Mouse (Mus musculus): ENCODE measurements around the gene Gfpt1. TPM values are rescaled to one million over a fixed set of nuclear protein-coding genes. Genes with fewer than 3 reads are reported as not detected.
"Not testable (repeated sequence)": the region's sequence is repeated elsewhere in the genome, so short reads cannot be mapped to it uniquely, and the experiment has no call there.

The Gfpt1 gene
- 10 to 100 TPM; 16.0 to 21.4 (median 16.7) TPM for total RNA-seq (2022)

- DNase-seq (ENCODE audit: low spot score), result peak; percentile 95
Measured at GRCm38 (mm10) chr6:87042337-87043130, at the start of gene Gfpt1. Gene Gfpt1, plus strand, starts transcription at chr6:87042846.

GRCm38 (mm10) chr6:86994254-86994653 lies 48.4 kb upstream of the Gfpt1 start:
- no peak for DNase-seq (ENCODE audit: low spot score)

- DNase-seq (ENCODE audit: low spot score), result peak; percentile 36
Measured at GRCm38 (mm10) chr6:86996629-86997307, 45.9 kb upstream of the Gfpt1 start.

DNA sequence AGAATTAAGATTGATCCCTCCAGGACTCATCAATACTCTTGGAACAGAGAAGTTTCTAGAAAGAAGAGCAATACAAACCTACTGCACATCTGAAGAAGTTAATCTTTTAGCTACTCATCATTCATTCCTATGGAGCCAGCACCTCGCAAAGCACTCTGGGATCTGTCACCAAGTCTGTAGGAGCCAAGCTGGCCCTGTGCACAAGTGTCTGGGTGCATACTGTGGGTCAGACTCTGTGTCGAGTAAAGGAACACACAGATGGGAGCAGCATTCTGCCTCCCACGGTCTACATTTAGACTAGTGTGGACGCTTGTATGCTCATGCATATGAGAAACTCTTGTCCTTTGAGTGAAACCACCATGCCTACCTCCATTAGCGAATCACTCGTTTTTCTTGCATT lies 45.3 kb upstream of the Gfpt1 start:
- DNase-seq (ENCODE audit: low spot score), result no peak

GRCm38 (mm10) chr6:87001995-87002394 lies 40.7 kb upstream of the Gfpt1 start:
- DNase-seq (ENCODE audit: low spot score), result no peak

- peak; percentile 89 for DNase-seq (ENCODE audit: low spot score)
Measured at GRCm38 (mm10) chr6:87002521-87003055, 40.1 kb upstream of the Gfpt1 start.

DNA sequence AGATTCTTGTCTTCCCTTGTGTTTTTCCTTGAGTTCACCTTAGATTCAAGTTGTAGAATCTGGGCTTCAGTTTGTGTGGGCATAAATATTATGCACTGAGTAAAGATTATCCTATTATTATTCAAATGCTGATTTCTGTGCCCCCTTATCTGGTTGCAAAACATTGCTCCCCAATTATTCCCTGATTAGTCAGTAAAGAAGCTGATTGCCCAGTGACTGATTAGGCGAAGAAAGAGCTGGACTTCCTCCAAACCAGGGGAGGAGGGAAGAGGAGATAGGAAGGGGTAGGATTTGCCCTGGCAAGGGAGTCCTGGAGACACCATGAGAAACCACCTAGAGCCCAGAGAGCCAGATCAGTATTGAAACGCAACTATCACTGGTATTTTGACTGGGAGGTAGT lies 38.5 kb upstream of the Gfpt1 start:
- no peak for DNase-seq (ENCODE audit: low spot score)

DNA sequence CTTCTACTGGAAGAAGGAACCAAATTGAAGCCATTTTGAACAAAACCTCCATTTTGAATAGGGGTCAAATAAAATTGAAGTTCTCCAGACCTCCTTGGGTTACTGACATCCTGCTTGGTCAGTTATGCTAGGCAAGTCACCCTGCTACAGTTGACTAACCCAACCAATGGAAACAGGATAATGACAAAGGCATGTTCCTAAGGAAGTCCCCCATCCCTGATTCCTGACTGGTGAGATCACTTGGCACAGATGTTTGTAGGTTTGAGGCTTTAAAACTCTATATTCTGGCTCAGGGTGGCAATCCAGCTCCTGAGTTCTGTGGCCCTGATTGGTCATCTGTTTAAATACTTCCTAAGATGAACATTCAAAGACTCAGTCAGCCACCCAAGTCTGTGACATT lies 37.1 kb upstream of the Gfpt1 start:
- no peak for DNase-seq (ENCODE audit: low spot score)

DNA sequence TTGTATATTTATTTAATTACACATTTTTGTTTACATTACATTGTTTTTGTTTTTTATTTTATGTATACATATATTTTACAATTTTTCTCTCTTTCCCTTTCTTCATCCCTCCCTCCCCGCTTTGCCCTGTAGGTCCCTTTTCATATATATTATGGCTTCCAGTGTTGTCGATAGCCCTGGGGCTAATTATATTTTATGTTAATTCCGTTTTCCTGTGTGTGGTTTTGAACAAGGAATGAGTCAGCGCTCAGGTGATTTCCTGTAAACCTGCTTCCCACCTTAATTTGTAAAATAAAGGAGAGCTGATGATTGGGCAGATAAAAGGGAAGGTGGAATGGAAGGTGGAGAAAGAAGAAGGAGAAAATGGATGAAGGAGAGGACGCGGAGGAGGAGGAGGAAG lies 33.8 kb upstream of the Gfpt1 start, which contains the start of gene Nfu1:
Gene Nfu1 (plus strand): TSS at position 350 of the 400 bp plus-strand sequence.
- no peak for DNase-seq (ENCODE audit: low spot score)

DNA sequence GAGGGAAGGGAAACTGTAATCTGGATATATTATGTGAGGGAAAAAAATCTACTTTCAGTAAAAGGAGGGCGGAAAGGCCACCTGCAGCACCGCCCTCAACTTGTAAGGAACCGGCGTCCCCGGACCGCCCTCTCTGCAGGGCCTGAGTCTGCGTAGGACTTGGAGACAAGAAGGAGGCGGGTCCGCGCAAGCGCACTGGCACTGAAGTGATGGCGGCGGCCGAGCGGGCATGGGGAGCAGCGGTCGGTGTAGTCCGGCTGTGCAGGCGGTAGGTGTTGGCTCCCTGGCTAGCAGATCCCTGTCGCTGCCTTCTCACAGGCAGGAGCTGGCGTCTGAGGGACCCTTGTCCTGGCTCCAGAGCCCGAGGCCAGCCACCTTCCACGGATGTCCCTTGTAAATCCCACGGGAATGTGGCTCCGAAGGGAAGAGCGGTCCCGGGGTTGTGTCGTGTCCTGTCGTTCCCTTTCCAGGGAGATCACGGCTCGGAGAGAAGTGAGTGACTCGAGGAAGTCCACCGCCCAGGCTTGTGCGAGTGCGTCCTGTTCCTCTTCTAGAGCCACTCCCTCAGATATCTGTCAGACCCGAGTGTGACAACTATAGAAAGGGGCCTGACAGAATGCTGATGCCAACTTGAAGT lies 32.8 kb upstream of the Gfpt1 start:
- DNase-seq (ENCODE audit: low spot score), result peak; percentile 95

DNA sequence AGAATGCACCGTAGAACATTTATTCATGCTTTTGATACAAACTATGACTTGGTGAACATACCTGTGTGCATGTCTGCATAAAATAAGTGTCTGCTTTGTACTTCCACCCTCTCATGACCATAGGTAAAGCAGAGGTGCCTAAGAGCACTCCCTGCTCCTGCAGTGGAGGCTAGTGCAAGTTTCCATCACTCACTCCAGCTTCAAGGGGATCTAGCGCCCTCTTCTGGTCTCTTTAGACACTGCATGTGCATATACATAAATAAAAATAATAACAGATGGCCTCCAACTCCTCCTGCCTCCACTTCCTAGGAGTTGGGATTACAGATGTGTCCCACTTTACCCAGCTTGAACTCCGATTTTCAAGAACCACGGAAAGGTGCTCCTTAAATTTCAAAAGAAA lies 25.7 kb upstream of the Gfpt1 start:
- no peak for DNase-seq (ENCODE audit: low spot score)

DNA sequence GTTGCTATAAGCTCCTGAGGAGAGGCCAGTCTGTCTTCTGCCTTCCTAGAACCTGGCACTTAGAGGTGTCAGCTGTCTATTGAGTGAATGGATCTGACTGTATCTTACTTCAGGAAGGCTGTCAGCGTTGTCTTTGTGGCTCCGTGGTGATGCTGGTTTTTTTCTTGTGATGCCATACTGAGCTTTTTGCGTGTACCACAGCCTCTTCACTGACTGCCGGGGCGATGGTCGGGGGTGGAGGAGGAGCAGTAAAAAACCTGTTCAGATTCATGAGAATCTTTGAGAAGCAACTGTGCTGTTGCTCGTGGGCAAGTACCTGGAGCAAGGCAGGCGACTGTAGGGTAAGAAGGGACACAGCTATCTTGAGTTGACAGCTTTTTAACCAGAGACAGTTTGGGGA lies 23.8 kb upstream of the Gfpt1 start:
- DNase-seq (ENCODE audit: low spot score), result no peak

DNA sequence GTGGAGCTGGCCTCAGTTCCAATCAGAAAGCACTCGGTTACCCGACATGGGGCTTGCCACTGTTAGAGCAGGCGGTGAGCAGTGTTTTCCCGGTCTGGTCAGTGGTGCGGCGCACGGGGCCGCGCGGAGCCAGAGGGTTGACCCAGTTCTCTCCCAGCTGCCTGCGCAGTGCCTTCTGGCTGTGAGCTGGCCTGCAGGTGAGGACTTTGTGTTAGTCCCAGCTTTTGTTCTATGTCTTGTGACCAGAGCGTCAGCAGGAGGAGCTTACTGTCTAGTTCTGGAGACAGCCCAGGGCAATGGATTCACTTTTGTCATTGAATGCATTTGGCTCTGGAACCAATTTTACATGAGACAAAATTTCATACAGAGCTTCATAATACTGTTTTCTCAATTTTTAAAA lies 20.9 kb upstream of the Gfpt1 start:
- no peak for DNase-seq (ENCODE audit: low spot score)

DNA sequence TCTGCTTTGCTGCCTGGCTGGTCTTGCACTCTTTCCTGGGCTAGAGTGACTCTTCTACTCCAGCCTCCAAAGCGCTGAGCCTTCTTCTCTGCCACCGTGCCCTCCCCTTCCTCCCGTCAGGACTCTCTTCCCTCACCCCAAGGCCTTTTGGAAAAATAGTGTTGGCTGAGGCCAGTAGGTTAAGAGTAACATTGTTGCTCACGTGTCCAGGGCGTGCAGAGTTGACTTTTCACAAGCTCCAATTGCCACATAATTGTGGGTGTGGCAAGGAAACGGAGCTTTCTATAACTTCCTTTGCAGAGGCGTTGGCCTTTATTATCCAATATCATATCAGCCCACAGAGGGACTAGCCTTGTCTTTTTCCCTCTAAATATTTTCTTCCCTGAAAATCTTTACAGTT lies 15.7 kb upstream of the Gfpt1 start:
- no peak for DNase-seq (ENCODE audit: low spot score)

GRCm38 (mm10) chr6:87028881-87029280 lies 13.8 kb upstream of the Gfpt1 start:
- no peak for DNase-seq (ENCODE audit: low spot score)

DNA sequence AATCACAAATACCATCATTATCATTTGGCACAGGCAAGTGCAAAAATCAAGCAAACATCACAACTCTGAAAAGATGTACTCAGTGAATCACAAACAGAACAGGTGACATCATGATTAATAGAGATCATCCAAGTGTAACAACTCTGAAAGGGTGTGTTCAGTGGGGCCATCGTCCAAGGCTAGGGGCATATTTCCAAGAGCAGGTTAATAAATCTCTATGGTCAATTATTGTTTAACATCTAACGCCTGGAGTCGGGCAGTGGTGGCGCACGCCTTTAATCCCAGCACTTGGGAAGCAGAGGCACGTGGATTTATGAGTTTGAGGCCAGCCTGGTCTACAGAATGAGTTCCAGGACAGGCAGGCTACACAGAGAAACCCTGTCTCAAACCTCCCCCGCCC lies 11.3 kb upstream of the Gfpt1 start:
- not testable (repeated sequence) for DNase-seq (ENCODE audit: low spot score)

DNA sequence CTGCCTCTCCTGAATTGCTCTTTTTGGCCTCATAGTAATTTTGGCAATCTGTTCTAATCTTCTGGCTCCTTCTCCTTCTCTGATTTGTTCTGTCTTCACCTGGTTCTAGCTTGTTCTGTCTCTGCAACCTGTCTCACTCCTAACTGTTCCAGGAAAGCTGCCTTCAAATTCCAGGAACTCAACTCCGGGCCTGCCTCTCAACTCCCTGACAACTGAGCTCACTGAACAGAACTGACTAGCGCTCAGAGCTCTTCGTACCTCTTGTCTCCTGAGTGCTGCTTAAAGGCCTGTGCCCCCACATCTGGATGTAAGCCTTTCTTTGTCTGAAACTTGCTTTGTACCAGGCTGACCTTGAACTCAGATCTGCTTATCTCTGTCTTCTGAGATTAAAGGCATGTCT lies 10.2 kb upstream of the Gfpt1 start:
- DNase-seq (ENCODE audit: low spot score), result no peak

DNA sequence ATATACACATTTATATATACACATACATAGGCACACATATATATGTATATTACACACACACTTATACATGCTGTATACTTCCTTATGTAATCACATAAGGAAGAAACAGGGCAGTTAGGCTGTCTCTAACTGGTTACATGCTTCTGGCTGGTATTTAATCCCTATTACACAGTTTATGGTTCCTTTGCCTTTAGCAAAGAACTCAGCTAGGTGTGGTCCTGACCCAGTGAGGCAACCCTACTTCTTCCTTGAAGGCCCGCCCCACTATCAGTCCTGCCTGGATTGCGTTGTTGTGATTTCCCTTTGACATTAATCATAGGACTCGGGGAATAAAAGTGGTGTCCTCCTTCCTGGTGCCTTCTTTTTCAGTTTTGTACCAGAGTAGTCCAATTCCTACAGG lies 8.3 kb upstream of the Gfpt1 start:
- no peak for DNase-seq (ENCODE audit: low spot score)

- DNase-seq (ENCODE audit: low spot score), result no peak
Measured at GRCm38 (mm10) chr6:87037826-87038620, 4.6 kb upstream of the Gfpt1 start.

DNA sequence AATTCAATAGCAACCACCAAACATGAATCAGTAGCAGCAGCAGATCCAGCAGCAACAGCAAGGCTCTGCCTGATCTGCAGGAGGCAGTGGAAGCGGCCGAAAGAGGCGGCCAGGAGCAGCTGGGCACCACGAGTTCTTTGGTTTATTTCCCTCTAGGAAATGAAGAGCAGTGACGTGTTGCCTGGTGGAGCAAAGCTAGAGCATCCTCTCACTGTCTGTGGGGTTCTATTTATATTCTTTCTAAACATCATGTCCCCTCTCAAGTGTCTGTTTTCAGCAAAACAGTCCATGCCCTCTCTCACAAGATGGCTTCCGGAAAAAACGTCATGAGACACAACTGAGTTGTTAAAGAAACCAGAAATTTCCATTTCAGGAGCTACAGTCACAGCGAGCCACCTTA lies 3.5 kb upstream of the Gfpt1 start:
- DNase-seq (ENCODE audit: low spot score), result no peak

- DNase-seq (ENCODE audit: low spot score), result no peak
Measured at GRCm38 (mm10) chr6:87040971-87041370, 1.7 kb upstream of the Gfpt1 start.

- DNase-seq (ENCODE audit: low spot score), result no peak
Measured at GRCm38 (mm10) chr6:87041431-87041830, 1.2 kb upstream of the Gfpt1 start.
